Mouse (Mus musculus) gastrocnemius, adult 18-20 months (tissue): ENCODE measurements around the gene Luc7l3. TPM values are rescaled to one million over a fixed set of nuclear protein-coding genes. Genes with fewer than 3 reads are reported as not detected.

Source experiments
- DNase-seq: peaks from one replicate; pipeline ENCODE4 v3.0.0; 2021; ENCODE audit warnings: low spot score
- total RNA-seq, 2 experiments: library from RNA; stranded (reverse); gene quantifications; 2 replicates each; pipeline ENCODE4 v1.2.3; 2021

Luc7l3 gene
- total RNA-seq, 2 experiments from 2014 or later, result 30.3 to 44.2 TPM

GRCm38 (mm10) chr11:94261585-94262370, 60.0 kb downstream of the Luc7l3 start:
- DNase-seq, result no peak

GRCm38 (mm10) chr11:94259814-94260213, 62.0 kb downstream of the Luc7l3 start:
- no peak for DNase-seq

- no peak for DNase-seq
Measured at GRCm38 (mm10) chr11:94257987-94258386, 63.8 kb downstream of the Luc7l3 start.

- DNase-seq, result no peak
Measured at GRCm38 (mm10) chr11:94255733-94256132, 66.1 kb downstream of the Luc7l3 start.

GRCm38 (mm10) chr11:94253691-94254090, 68.1 kb downstream of the Luc7l3 start:
- DNase-seq, result no peak

GRCm38 (mm10) chr11:94253156-94253555, 68.6 kb downstream of the Luc7l3 start:
- no peak for DNase-seq

GRCm38 (mm10) chr11:94246789-94247061, 75.1 kb downstream of the Luc7l3 start:
- no peak for DNase-seq

- no peak for DNase-seq
Measured at GRCm38 (mm10) chr11:94245955-94246788, 75.6 kb downstream of the Luc7l3 start, which contains the start of gene Wfikkn2. TSS of gene Wfikkn2 (minus strand) at chr11:94246005.

GRCm38 (mm10) chr11:94244385-94244784, 77.4 kb downstream of the Luc7l3 start:
- DNase-seq, result no peak

GRCm38 (mm10) chr11:94243422-94244180, 78.2 kb downstream of the Luc7l3 start:
- DNase-seq, result peak; percentile 43

- DNase-seq, result peak; percentile 37
Measured at GRCm38 (mm10) chr11:94242760-94243421, 78.9 kb downstream of the Luc7l3 start.

- DNase-seq, result no peak
Measured at GRCm38 (mm10) chr11:94239706-94240105, 82.1 kb downstream of the Luc7l3 start.

- DNase-seq, result no peak
Measured at GRCm38 (mm10) chr11:94238786-94239185, 83.0 kb downstream of the Luc7l3 start.

Other genes starting within 250 kb of the Luc7l3 start
- gene Tob1, start 110.5 kb downstream of the Luc7l3 start, total RNA-seq, result 100 to 1,000 TPM; 215 to 238 TPM
- 10 to 100 TPM; 11.1 to 12.6 TPM for gene Wfikkn2, start 76.0 kb downstream of the Luc7l3 start, total RNA-seq
- not detected for gene Gm21885, start 40.1 kb downstream of the Luc7l3 start, total RNA-seq
- 100 to 1,000 TPM; 245 to 246 TPM for gene Ankrd40, start 6.0 kb upstream of the Luc7l3 start, total RNA-seq
- gene Abcc3, start 71.0 kb upstream of the Luc7l3 start, total RNA-seq, result under 1 TPM; 0.25 to 0.62 TPM
- 1 to 10 TPM in 1 of 2 experiments, under 1 TPM in 1; 0.94 to 1.3 TPM for gene Cacna1g, start 152.2 kb upstream of the Luc7l3 start, total RNA-seq
- not detected for gene Spata20, start 164.2 kb upstream of the Luc7l3 start, total RNA-seq
- not detected for gene Epn3, start 178.0 kb upstream of the Luc7l3 start, total RNA-seq
- gene Mycbpap, start 199.8 kb upstream of the Luc7l3 start, total RNA-seq, result not detected
- gene Rsad1, start 227.3 kb upstream of the Luc7l3 start, total RNA-seq, result 1 to 10 TPM; 2.7 to 3.4 TPM
- gene Chad, start 243.1 kb upstream of the Luc7l3 start, total RNA-seq, result 10 to 100 TPM; 12.6 to 25.2 TPM